Mouse (Mus musculus) neural tube, embryonic 13.5 days (tissue): ENCODE results near the gene Adgrb2. TPM values are rescaled to one million over a fixed set of nuclear protein-coding genes. Genes with fewer than 3 reads are reported as not detected.

Experiments
- ATAC-seq: fragments of 200-750 bp; cut with Nextera tagmentation; 2 replicates; pipeline ENCODE4 v1.8.0; 2017; ENCODE audit warnings: low read depth, mild to moderate bottlenecking, moderate TSS enrichment, moderate library complexity
- H3K27ac ChIP-seq: fragments of 300-500 bp; sonication (generic); replicated peaks from 2 replicates; pipeline ENCODE4 v1.5.1; 2015; ENCODE audit warnings: moderate library complexity, mild to moderate bottlenecking, inconsistent platforms
- H3K27me3 ChIP-seq: fragments of 300-500 bp; sonication (generic); 2 replicates; pipeline ENCODE4 v1.6.1; 2015; ENCODE audit warnings: mild to moderate bottlenecking, inconsistent platforms
- H3K36me3 ChIP-seq: fragments of 300-500 bp; sonication (generic); 2 replicates; pipeline ENCODE4 v1.6.1; 2015; ENCODE audit warnings: mild to moderate bottlenecking, inconsistent platforms
- H3K4me1 ChIP-seq: fragments of 300-500 bp; sonication (generic); replicated peaks from 2 replicates; pipeline ENCODE4 v1.6.1; 2015; ENCODE audit warnings: inconsistent platforms
- H3K4me2 ChIP-seq: fragments of 300-500 bp; sonication (generic); 2 replicates; pipeline ENCODE4 v1.6.1; 2015; ENCODE audit warnings: inconsistent platforms, mild to moderate bottlenecking, moderate library complexity
- H3K4me3 ChIP-seq: fragments of 300-500 bp; sonication (generic); 2 replicates; pipeline ENCODE4 v1.5.1; 2015; ENCODE audit warnings: mild to moderate bottlenecking, inconsistent platforms
- H3K9ac ChIP-seq: fragments of 300-500 bp; sonication (generic); 2 replicates; pipeline ENCODE4 v1.6.1; 2015; ENCODE audit warnings: moderate library complexity, mild to moderate bottlenecking, inconsistent platforms
- H3K9me3 ChIP-seq: fragments of 300-500 bp; sonication (generic); 2 replicates; pipeline ENCODE4 v1.6.1; 2016; ENCODE audit warnings: inconsistent platforms
- WGBS: fragments of 180-500 bp; shearing (Covaris S2); methylation state at CpG from one replicate; pipeline ENCODE4 v1.1.7; 2015; 5-methylcytosine and 5-hydroxymethylcytosine counted together
- polyA plus RNA-seq: library from polyadenylated mRNA; unstranded; fragments of >200 nt; fragmentation: Nextera tagmentation; extraction: Ambion mirVana; gene quantifications from 2 replicates; pipeline ENCODE4 v1.2.1, GENCODE M21; 2015

Adgrb2 gene
- polyA plus RNA-seq, 1 experiment from 2014 or later = 9.3 TPM

- 81% methylated on average over 11 of the region's 11 CpGs for WGBS
- H3K4me2 ChIP-seq = no peak overlapping the region
- peaks cover 13% of the 10 kb centered on the region; the same call in 1 of the 2 replicates for H3K27me3 ChIP-seq
- peaks cover 41% of the 10 kb centered on the region for H3K4me1 ChIP-seq
- ATAC-seq = no peak
- H3K9me3 ChIP-seq = no peaks in the 10 kb centered on the region
- no peaks in the 10 kb centered on the region for H3K36me3 ChIP-seq
- H3K9ac ChIP-seq = no peak overlapping the region
- no peak overlapping the region for H3K4me3 ChIP-seq
- H3K27ac ChIP-seq = no peak overlapping the region
These were observed 56.4 kb downstream of the Adgrb2 start for GRCm38 (mm10) chr4:130041076-130041475.

GRCm38 (mm10) chr4:130044211-130044610, 59.5 kb downstream of the Adgrb2 start:
- 0 out of 2 replicates have a peak overlapping the region, but pooled peaks have one; percentile 14 for H3K9ac ChIP-seq
- no peaks in the 10 kb centered on the region for H3K9me3 ChIP-seq
- H3K27me3 ChIP-seq = 0 out of 2 replicates have a peak, but pooled peaks cover 5% of the 10 kb centered on the region
- peaks cover 56% of the 10 kb centered on the region for H3K4me1 ChIP-seq
- H3K27ac ChIP-seq = peak overlapping the region; percentile 68
- H3K36me3 ChIP-seq = no peaks in the 10 kb centered on the region
- ATAC-seq = peak; percentile 24; the same call in 1 of the 2 replicates
- WGBS = 31% methylated on average over 9 of the region's 9 CpGs
- H3K4me3 ChIP-seq = no peak overlapping the region
- no peak overlapping the region for H3K4me2 ChIP-seq

- Histone ChIP-seq H3K9me3 (no peaks in the 10 kb centered on the region), H3K4me3 (no peak overlapping the region), H3K27me3 (0 out of 2 replicates have a peak, but pooled peaks cover 5% of the 10 kb centered on the region), H3K4me2 (no peak overlapping the region), H3K9ac (no peak overlapping the region), H3K36me3 (no peaks in the 10 kb centered on the region), H3K4me1 (peaks cover 64% of the 10 kb centered on the region), H3K27ac (peak overlapping the region; percentile 49; the same call in 1 of the 2 replicates)
- ATAC-seq = no peak
- 18% methylated on average over 14 of the region's 14 CpGs for WGBS
These were observed 60.9 kb downstream of the Adgrb2 start for GRCm38 (mm10) chr4:130045609-130046008.

- H3K4me2 ChIP-seq = peak within 1 kb of the TSS; percentile 70
- H3K9ac ChIP-seq = peak within 1 kb of the TSS; percentile 69
- peaks cover 70% of the 10 kb centered on the region for H3K4me1 ChIP-seq
- H3K4me3 ChIP-seq = peak within 1 kb of the TSS; percentile 39
- H3K27me3 ChIP-seq = 0 out of 2 replicates have a peak, but pooled peaks cover 5% of the 10 kb centered on the region
- 2% methylated on average over 38 of the region's 46 CpGs for whole genome bisulfite sequencing
- H3K9me3 ChIP-seq = no peaks in the 10 kb centered on the region
- ATAC-seq = peak; percentile 78
- H3K36me3 ChIP-seq = no peaks in the 10 kb centered on the region
- H3K27ac ChIP-seq = peak within 1 kb of the TSS; percentile 78
These were observed 62.9 kb downstream of the Adgrb2 start, which contains the start of gene Col16a1 for GRCm38 (mm10) chr4:130047331-130048202. TSS of gene Col16a1 (plus strand) at chr4:130047840.

- H3K9ac ChIP-seq = peak overlapping the region; percentile 69
- no peaks in the 10 kb centered on the region for H3K9me3 ChIP-seq
- peak overlapping the region; percentile 39 for H3K4me3 ChIP-seq
- no peaks in the 10 kb centered on the region for H3K36me3 ChIP-seq
- peak overlapping the region; percentile 78 for H3K27ac ChIP-seq
- peak; percentile 1; the same call in 1 of the 2 replicates for ATAC-seq
- H3K27me3 ChIP-seq = 0 out of 2 replicates have a peak, but pooled peaks cover 5% of the 10 kb centered on the region
- peaks cover 71% of the 10 kb centered on the region for H3K4me1 ChIP-seq
- H3K4me2 ChIP-seq = peak overlapping the region; percentile 70
- WGBS = 45% methylated on average over 4 of the region's 4 CpGs
These were observed 63.5 kb downstream of the Adgrb2 start for GRCm38 (mm10) chr4:130048203-130048479.

GRCm38 (mm10) chr4:130050056-130050824, 65.6 kb downstream of the Adgrb2 start:
- peaks cover 65% of the 10 kb centered on the region for H3K4me1 ChIP-seq
- no peaks in the 10 kb centered on the region for H3K9me3 ChIP-seq
- ATAC-seq = no peak
- no peaks in the 10 kb centered on the region for H3K36me3 ChIP-seq
- no peak overlapping the region for H3K4me3 ChIP-seq
- 79% methylated on average over 8 of the region's 8 CpGs for WGBS
- 0 out of 2 replicates have a peak, but pooled peaks cover 5% of the 10 kb centered on the region for H3K27me3 ChIP-seq
- no peak overlapping the region for H3K9ac ChIP-seq
- no peak overlapping the region for H3K27ac ChIP-seq
- no peak overlapping the region for H3K4me2 ChIP-seq

GRCm38 (mm10) chr4:130052283-130052682, 67.6 kb downstream of the Adgrb2 start:
- no peak overlapping the region for H3K27ac ChIP-seq

GRCm38 (mm10) chr4:130053111-130053510, 68.4 kb downstream of the Adgrb2 start:
- Histone ChIP-seq H3K4me2 (no peak overlapping the region), H3K36me3 (no peaks in the 10 kb centered on the region), H3K9me3 (no peaks in the 10 kb centered on the region), H3K27ac (no peak overlapping the region), H3K4me1 (peaks cover 58% of the 10 kb centered on the region), H3K9ac (no peak overlapping the region), H3K27me3 (no peaks in the 10 kb centered on the region), H3K4me3 (no peak overlapping the region)
- 82% methylated on average over 9 of the region's 9 CpGs for WGBS
- no peak for ATAC-seq

More at GRCm38 (mm10) chr4:130052283-130052682, 67.6 kb downstream of the Adgrb2 start:
- no peak overlapping the region for H3K4me3 ChIP-seq
- H3K27me3 ChIP-seq = no peaks in the 10 kb centered on the region
- 81% methylated on average over 3 of the region's 3 CpGs for WGBS
- peaks cover 67% of the 10 kb centered on the region for H3K4me1 ChIP-seq
- H3K9ac ChIP-seq = no peak overlapping the region
- ATAC-seq = no peak
- no peaks in the 10 kb centered on the region for H3K9me3 ChIP-seq
- no peaks in the 10 kb centered on the region for H3K36me3 ChIP-seq
- no peak overlapping the region for H3K4me2 ChIP-seq

GRCm38 (mm10) chr4:130054727-130055126, 70.1 kb downstream of the Adgrb2 start:
- no peaks in the 10 kb centered on the region for H3K27me3 ChIP-seq
- ATAC-seq = peak; percentile 41; the same call in 1 of the 2 replicates

GRCm38 (mm10) chr4:130055160-130056010, 70.7 kb downstream of the Adgrb2 start:
- peak; percentile 36; the same call in 1 of the 2 replicates for ATAC-seq
- WGBS = 77% methylated on average over 14 of the region's 14 CpGs
- Histone ChIP-seq H3K27ac (peak overlapping the region; percentile 68), H3K4me2 (no peak overlapping the region), H3K4me3 (no peak overlapping the region), H3K9ac (0 out of 2 replicates have a peak overlapping the region, but pooled peaks have one; percentile 5), H3K27me3 (no peaks in the 10 kb centered on the region), H3K4me1 (peaks cover 42% of the 10 kb centered on the region), H3K36me3 (no peaks in the 10 kb centered on the region), H3K9me3 (no peaks in the 10 kb centered on the region)

More at GRCm38 (mm10) chr4:130054727-130055126, 70.1 kb downstream of the Adgrb2 start:
- 15% methylated on average over 1 of the region's 1 CpGs for WGBS
- Histone ChIP-seq H3K27ac (peak overlapping the region; percentile 68), H3K4me3 (no peak overlapping the region), H3K4me2 (no peak overlapping the region), H3K9ac (no peak overlapping the region), H3K36me3 (no peaks in the 10 kb centered on the region), H3K9me3 (no peaks in the 10 kb centered on the region), H3K4me1 (peaks cover 47% of the 10 kb centered on the region)

- Histone ChIP-seq H3K9ac (0 out of 2 replicates have a peak overlapping the region, but pooled peaks have one; percentile 26), H3K4me3 (no peak overlapping the region), H3K27me3 (no peaks in the 10 kb centered on the region), H3K9me3 (no peaks in the 10 kb centered on the region), H3K4me2 (no peak overlapping the region), H3K4me1 (peaks cover 36% of the 10 kb centered on the region), H3K27ac (peak overlapping the region; percentile 68), H3K36me3 (no peaks in the 10 kb centered on the region)
- peak; percentile 55; the same call in 1 of the 2 replicates for ATAC-seq
- WGBS = 50% methylated on average over 3 of the region's 3 CpGs
These were observed 71.3 kb downstream of the Adgrb2 start for GRCm38 (mm10) chr4:130056011-130056322.
